Mouse (Mus musculus): ENCODE measurements around the gene Mau2. TPM values are rescaled to one million over a fixed set of nuclear protein-coding genes. Genes with fewer than 3 reads are reported as not detected.
A peak's percentile ranks its signal among the peaks of the same experiment; 100 is the strongest.

Mau2 gene
- total and polyA plus RNA-seq, 3 experiments, result 19.5 to 38.4 (median 25.5) TPM

DNA sequence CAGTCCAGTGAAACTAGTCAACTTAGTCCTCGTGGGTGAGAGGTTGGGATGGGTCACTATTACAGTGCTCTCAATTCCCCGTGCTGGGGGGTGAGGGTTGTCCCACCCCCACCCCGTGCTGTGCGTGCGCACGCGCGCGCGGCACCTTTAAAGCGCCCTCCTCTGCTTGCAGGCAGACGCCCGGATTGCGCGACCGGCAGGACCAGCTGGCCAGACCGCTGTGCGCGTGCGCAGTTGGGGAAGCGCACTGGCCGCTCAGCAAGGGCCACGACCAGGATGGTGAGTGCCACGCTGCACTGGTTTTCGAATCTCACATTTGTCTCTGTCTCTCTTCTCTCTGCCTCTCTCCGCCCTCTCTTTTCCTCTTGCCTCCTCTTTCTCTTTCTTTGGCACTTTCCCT lies 40.8 kb upstream of the Mau2 start, which contains the start of gene Hapln4:
Gene Hapln4 (plus strand): TSS at position 173 of the 400 bp plus-strand sequence.
- Histone ChIP-seq H3K79me2 (replicated peaks; ENCODE audit: control insufficient read depth, extremely low read depth, insufficient read depth, poor library complexity, severe bottlenecking) (no peaks in the 10 kb centered on the region), H3K9ac (ENCODE audit: insufficient read depth, low read depth) (no peak within 1 kb of the TSS), H3K9me3 (replicated peaks; ENCODE audit: low read length) (peaks cover 5% of the 10 kb centered on the region), H3K27ac (ENCODE audit: insufficient read depth, low read depth) (no peak within 1 kb of the TSS), H3K27me3 (replicated peaks) (no peaks in the 10 kb centered on the region), H3K4me1 (ENCODE audit: control insufficient read depth in 1 of 2, insufficient read depth in 2 of 2) (no peaks in the 10 kb centered on the region), H3K36me3 (replicated peaks in 1 of 2; ENCODE audit: control insufficient read depth in 1 of 2, insufficient read depth in 1 of 2, low read length in 1 of 2) (peaks cover 8 to 34% of the 10 kb centered on the region in 2 experiments), H3K4me2 (ENCODE audit: insufficient read depth, low read depth, poor library complexity, severe bottlenecking) (no peak within 1 kb of the TSS), H3K4me3 (replicated peaks in 1 of 3; ENCODE audit: low read depth in 2 of 3, low read length in 2 of 3, poor library complexity in 1 of 3) (no peak within 1 kb of the TSS)
- in situ Hi-C loops (cut with MboI; ENCODE audit: low pct_ligation_motif_present, low pct_unique_long_range_greater_than_20kb, low sequenced_read_pairs) (no loop called here), dilution Hi-C loops (cut with MboI; ENCODE audit: extremely low pct_ligation_motif_present, extremely low pct_unique_long_range_greater_than_20kb, low sequenced_read_pairs) (no loop called here)
- no peak for DNase-seq (ENCODE audit: extremely low read depth)
- no peak for TF ChIP-seq NELFE (IDR thresholded peaks at IDR 0.05; ENCODE audit: low read depth, low read length)
- no peak for TF ChIP-seq ZMIZ1 (IDR thresholded peaks at IDR 0.05; ENCODE audit: low read depth, low read length)
- no peak for TF ChIP-seq POLR2A (IDR thresholded peaks at IDR 0.05; ENCODE audit: low read depth, low read length)
- TF ChIP-seq E2F4 (IDR thresholded peaks at IDR 0.05; ENCODE audit: insufficient replicate concordance, low read depth, low read length), result no peak
- TF ChIP-seq NRF1 (IDR thresholded peaks at IDR 0.05; ENCODE audit: low read depth, low read length), result peak; percentile 74

GRCm38 (mm10) chr8:70081976-70082375 lies 39.4 kb upstream of the Mau2 start:
- Histone ChIP-seq H3K4me2 (ENCODE audit: insufficient read depth, low read depth, poor library complexity, severe bottlenecking) (no peak overlapping the region), H3K79me2 (replicated peaks; ENCODE audit: control insufficient read depth, extremely low read depth, insufficient read depth, poor library complexity, severe bottlenecking) (no peaks in the 10 kb centered on the region), H3K27me3 (replicated peaks) (no peaks in the 10 kb centered on the region), H3K4me1 (ENCODE audit: control insufficient read depth in 1 of 2, insufficient read depth in 2 of 2) (no peaks in the 10 kb centered on the region), H3K9ac (ENCODE audit: insufficient read depth, low read depth) (no peak overlapping the region), H3K9me3 (replicated peaks; ENCODE audit: low read length) (peaks cover 3% of the 10 kb centered on the region), H3K4me3 (replicated peaks in 1 of 3; ENCODE audit: low read depth in 2 of 3, low read length in 2 of 3, poor library complexity in 1 of 3) (no peak overlapping the region), H3K36me3 (replicated peaks in 1 of 2; ENCODE audit: control insufficient read depth in 1 of 2, insufficient read depth in 1 of 2, low read length in 1 of 2) (peaks cover 13 to 41% of the 10 kb centered on the region in 2 experiments), H3K27ac (ENCODE audit: insufficient read depth, low read depth) (no peak overlapping the region)
- dilution Hi-C loops (cut with MboI; ENCODE audit: extremely low pct_ligation_motif_present, extremely low pct_unique_long_range_greater_than_20kb, low sequenced_read_pairs) (no loop called here), in situ Hi-C loops (cut with MboI; ENCODE audit: low pct_ligation_motif_present, low pct_unique_long_range_greater_than_20kb, low sequenced_read_pairs) (no loop called here)
- TF ChIP-seq POLR2A (IDR thresholded peaks at IDR 0.05; ENCODE audit: low read depth, low read length), result no peak
- no peak for TF ChIP-seq EP300 (IDR thresholded peaks at IDR 0.05; ENCODE audit: low read length)
- TF ChIP-seq IRF4 (IDR thresholded peaks at IDR 0.05; ENCODE audit: low read depth, low read length), result no peak
- TF ChIP-seq BHLHE40 (IDR thresholded peaks at IDR 0.05; ENCODE audit: low read depth, low read length), result no peak
- TF ChIP-seq ELF1 (IDR thresholded peaks at IDR 0.05; ENCODE audit: low read depth, low read length), result no peak
- DNase-seq (ENCODE audit: extremely low read depth), result no peak

DNA sequence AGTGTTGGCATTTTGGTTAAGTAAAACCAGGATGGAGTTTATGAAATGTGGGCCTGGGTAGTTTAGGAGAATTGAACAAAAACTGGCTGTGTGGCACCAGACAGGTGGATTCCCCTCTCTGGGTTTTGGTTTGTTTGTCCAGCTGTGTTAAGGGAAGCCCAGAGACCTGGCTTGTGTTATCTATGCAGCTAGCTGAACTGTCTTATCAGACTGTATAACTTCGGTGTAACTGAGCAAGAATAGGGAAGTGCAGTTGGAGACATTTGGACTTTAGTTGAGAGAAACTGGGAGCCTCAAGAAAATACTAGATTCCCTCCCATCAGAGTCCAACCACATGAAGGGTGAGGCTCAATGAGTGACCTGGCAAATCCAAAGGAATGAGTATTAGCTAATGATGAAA lies 31.1 kb upstream of the Mau2 start:
- TF ChIP-seq MYC (IDR thresholded peaks at IDR 0.05; ENCODE audit: low read depth, low read length) (no peak), EP300 (IDR thresholded peaks at IDR 0.05; ENCODE audit: low read length) (no peak), JUND (conservative IDR thresholded peaks at IDR 0.05; ENCODE audit: low read depth, low read length) (no peak), GABPA (IDR thresholded peaks at IDR 0.05; ENCODE audit: insufficient replicate concordance, low read depth, low read length) (no peak), KAT2A (IDR thresholded peaks at IDR 0.05; ENCODE audit: insufficient replicate concordance, low read length) (no peak), RCOR1 (conservative IDR thresholded peaks at IDR 0.05; ENCODE audit: low read depth, low read length) (no peak), BHLHE40 (IDR thresholded peaks at IDR 0.05; ENCODE audit: low read depth, low read length) (no peak), SMC3 (IDR thresholded peaks at IDR 0.05; ENCODE audit: low read depth, low read length) (no peak), CHD2 (IDR thresholded peaks at IDR 0.05; ENCODE audit: low read length) (no peak), CHD1 (IDR thresholded peaks at IDR 0.05; ENCODE audit: low read depth, low read length) (no peak), NRF1 (IDR thresholded peaks at IDR 0.05; ENCODE audit: low read depth, low read length) (no peak)
- Histone ChIP-seq H3K4me3 (replicated peaks in 1 of 3; ENCODE audit: low read depth in 2 of 3, low read length in 2 of 3, poor library complexity in 1 of 3) (no peak overlapping the region), H3K36me3 (replicated peaks in 1 of 2; ENCODE audit: control insufficient read depth in 1 of 2, insufficient read depth in 1 of 2, low read length in 1 of 2) (peaks cover 49 to 82% of the 10 kb centered on the region in 2 experiments), H3K4me1 (ENCODE audit: control insufficient read depth in 1 of 2, insufficient read depth in 2 of 2) (no peaks in the 10 kb centered on the region), H3K79me2 (replicated peaks; ENCODE audit: control insufficient read depth, extremely low read depth, insufficient read depth, poor library complexity, severe bottlenecking) (no peaks in the 10 kb centered on the region), H3K9ac (ENCODE audit: insufficient read depth, low read depth) (no peak overlapping the region), H3K9me3 (replicated peaks; ENCODE audit: low read length) (no peaks in the 10 kb centered on the region), H3K27ac (ENCODE audit: insufficient read depth, low read depth) (no peak overlapping the region), H3K4me2 (ENCODE audit: insufficient read depth, low read depth, poor library complexity, severe bottlenecking) (no peak overlapping the region), H3K27me3 (replicated peaks) (no peaks in the 10 kb centered on the region)
- in situ Hi-C loops (cut with MboI; ENCODE audit: low pct_ligation_motif_present, low pct_unique_long_range_greater_than_20kb, low sequenced_read_pairs), result no loop called here
- dilution Hi-C loops (cut with MboI; ENCODE audit: extremely low pct_ligation_motif_present, extremely low pct_unique_long_range_greater_than_20kb, low sequenced_read_pairs), result no loop called here
- DNase-seq (ENCODE audit: extremely low read depth), result no peak

Data from CH12.LX (cell line).